Mouse (Mus musculus) lung, embryonic 14.5 days (tissue): ENCODE results near the gene Crk. TPM values are rescaled to one million over a fixed set of nuclear protein-coding genes. Genes with fewer than 3 reads are reported as not detected.
A peak's percentile ranks its signal among the peaks of the same experiment; 100 is the strongest.

Experiments
- ATAC-seq: fragments of 200-750 bp; cut with Nextera tagmentation; 2 replicates; pipeline ENCODE4 v1.8.0; 2017; ENCODE audit warnings: mild to moderate bottlenecking, moderate TSS enrichment, moderate library complexity; ENCODE audit not compliant: insufficient read depth
- DNase-seq: peaks from one replicate; pipeline ENCODE4 v3.0.0-alpha.2; 2015
- H3K27ac ChIP-seq: fragments of 300-500 bp; sonication (generic); 2 replicates; pipeline ENCODE4 v1.5.1; 2014; ENCODE audit warnings: low read depth, mild to moderate bottlenecking, moderate library complexity
- H3K27me3 ChIP-seq: fragments of 300-500 bp; sonication (generic); 2 replicates; pipeline ENCODE4 v1.6.1; 2014; ENCODE audit warnings: low read length, control low read depth; ENCODE audit not compliant: insufficient read depth
- H3K36me3 ChIP-seq: fragments of 300-500 bp; sonication (generic); 2 replicates; pipeline ENCODE4 v1.6.1; 2014; ENCODE audit warnings: control low read depth; ENCODE audit not compliant: insufficient read depth
- H3K4me1 ChIP-seq: fragments of 300-500 bp; sonication (generic); 2 replicates; pipeline ENCODE4 v1.6.1; 2014; ENCODE audit warnings: antibody characterized with exemption, control low read depth; ENCODE audit not compliant: insufficient read depth
- H3K4me2 ChIP-seq: fragments of 300-500 bp; sonication (generic); 2 replicates; pipeline ENCODE4 v1.6.1; 2014; ENCODE audit warnings: mild to moderate bottlenecking
- H3K4me3 ChIP-seq: fragments of 300-500 bp; sonication (generic); 2 replicates; pipeline ENCODE4 v1.5.1; 2014; ENCODE audit warnings: low read depth, low read length
- H3K9ac ChIP-seq: fragments of 300-500 bp; sonication (generic); 2 replicates; pipeline ENCODE4 v1.6.1; 2014
- H3K9me3 ChIP-seq: fragments of 300-500 bp; sonication (generic); 2 replicates; pipeline ENCODE4 v1.6.1; 2016; ENCODE audit warnings: low read depth, low read length, control low read depth
- CTCF ChIP-seq: IDR thresholded peaks from 2 replicates; pipeline ENCODE4 v1.5.1; 2016; ENCODE audit warnings: antibody characterized with exemption, low read depth
- WGBS: fragments of 180-500 bp; shearing (Covaris S2); extraction: QIAGEN DNeasy Blood & Tissue Kit; methylation state at CpG from one replicate; pipeline ENCODE4 v1.1.7; 2014; 5-methylcytosine and 5-hydroxymethylcytosine counted together
- polyA plus RNA-seq: library from polyadenylated mRNA; unstranded; fragments of >200 nt; fragmentation: Nextera tagmentation; extraction: Ambion mirVana; gene quantifications from 2 replicates; pipeline ENCODE4 v1.2.1, GENCODE M21; 2014

Crk gene
- polyA plus RNA-seq, 1 experiment from 2014 or later: 116 TPM

DNA sequence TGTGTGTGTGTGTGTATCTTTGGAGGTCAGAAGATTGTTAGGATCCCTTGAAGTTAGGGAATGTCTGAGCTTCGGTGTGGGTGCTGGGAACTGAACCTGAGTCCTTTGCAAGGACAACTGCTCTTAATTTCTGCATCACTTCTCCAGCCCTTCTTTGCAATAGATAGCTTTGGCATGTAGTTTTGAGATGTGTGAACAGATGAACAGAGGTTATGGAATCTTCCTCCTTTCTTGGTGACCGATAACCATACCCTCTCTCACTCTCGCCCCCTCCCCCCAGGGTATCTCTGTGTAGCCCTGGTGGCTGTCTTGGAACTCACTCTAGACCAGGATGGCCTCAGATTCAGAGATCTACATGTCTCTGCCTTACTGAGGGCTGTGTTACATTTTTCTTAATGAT lies 65.7 kb downstream of the Crk start:
- Histone ChIP-seq H3K36me3 (peaks cover 41% of the 10 kb centered on the region), H3K27me3 (no peaks in the 10 kb centered on the region), H3K4me3 (no peak overlapping the region), H3K9ac (no peak overlapping the region), H3K4me1 (0 out of 2 replicates have a peak, but pooled peaks cover 3% of the 10 kb centered on the region), H3K4me2 (no peak overlapping the region), H3K9me3 (no peaks in the 10 kb centered on the region), H3K27ac (no peak overlapping the region)
- no peak for TF ChIP-seq CTCF
- 80% methylated on average over 3 of the region's 3 CpGs for WGBS
- no peak for ATAC-seq
- DNase-seq: no peak

DNA sequence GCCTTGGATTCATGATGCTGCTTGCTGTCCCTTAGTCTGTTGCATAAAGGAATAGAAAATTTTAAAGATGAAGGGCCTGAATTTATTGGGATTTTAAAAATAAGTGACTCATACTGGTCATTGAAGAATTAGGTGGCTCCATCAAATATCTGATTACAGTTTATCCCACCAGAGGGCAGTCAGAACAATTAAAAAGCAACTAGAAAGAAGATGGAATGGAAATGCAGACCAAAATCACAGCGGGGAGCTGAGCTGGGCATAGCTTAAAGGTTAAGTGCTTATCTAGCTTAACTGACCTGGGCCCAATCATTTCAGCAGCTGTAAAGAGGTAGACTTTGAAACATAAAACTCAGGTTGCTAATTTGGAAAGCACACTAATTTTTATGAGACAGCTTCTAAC lies 71.5 kb downstream of the Crk start:
- Histone ChIP-seq H3K4me1 (0 out of 2 replicates have a peak, but pooled peaks cover 3% of the 10 kb centered on the region), H3K9ac (no peak overlapping the region), H3K4me2 (no peak overlapping the region), H3K27me3 (no peaks in the 10 kb centered on the region), H3K4me3 (no peak overlapping the region), H3K36me3 (peaks cover 45% of the 10 kb centered on the region), H3K27ac (no peak overlapping the region), H3K9me3 (no peaks in the 10 kb centered on the region)
- TF ChIP-seq CTCF: no peak
- no peak for ATAC-seq
- WGBS: 67% methylated on average over 1 of the region's 1 CpGs
- DNase-seq: no peak

DNA sequence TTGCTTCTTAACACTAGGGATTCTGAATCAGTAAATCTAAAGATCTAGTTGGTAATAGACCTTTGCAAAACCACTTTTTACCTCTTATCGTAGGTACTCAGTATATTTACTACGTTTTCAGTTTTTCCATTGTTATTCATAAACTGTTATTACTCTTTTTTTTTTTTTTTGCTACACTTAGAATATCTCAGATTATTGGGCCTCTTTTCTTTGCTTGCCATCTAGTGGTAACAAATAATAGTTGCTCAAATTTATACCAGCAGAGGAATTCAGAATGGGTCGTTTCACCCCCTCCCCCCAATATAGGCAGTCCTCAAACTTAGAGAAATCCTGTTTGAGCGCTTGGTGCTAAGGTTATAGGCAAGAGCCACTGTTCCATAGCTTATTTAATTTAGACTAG lies 72.0 kb downstream of the Crk start:
- DNase-seq (no peak), ATAC-seq (no peak)
- H3K9me3 ChIP-seq: no peaks in the 10 kb centered on the region
- H3K4me3 ChIP-seq: no peak overlapping the region
- H3K4me2 ChIP-seq: no peak overlapping the region
- 71% methylated on average over 4 of the region's 4 CpGs for WGBS
- H3K9ac ChIP-seq: no peak overlapping the region
- peak; percentile 34; the same call in 1 of the 2 replicates for TF ChIP-seq CTCF
- peaks cover 50% of the 10 kb centered on the region for H3K36me3 ChIP-seq
- no peak overlapping the region for H3K27ac ChIP-seq
- 0 out of 2 replicates have a peak, but pooled peaks cover 1% of the 10 kb centered on the region for H3K4me1 ChIP-seq
- no peaks in the 10 kb centered on the region for H3K27me3 ChIP-seq

Other genes with a start within 250 kb of the Crk start
- 0.24 TPM in 1 of 2 replicates, not detected in the other for gene Serpinf2, start 239.7 kb upstream of the Crk start, polyA plus RNA-seq
- gene Wdr81, start 224.5 kb upstream of the Crk start, polyA plus RNA-seq: 4.1 and 4.6 TPM in 2 replicates
- 18.0 and 24.2 TPM in 2 replicates for gene Tlcd2, start 217.5 kb upstream of the Crk start, polyA plus RNA-seq
- gene Prpf8, start 192.4 kb upstream of the Crk start, polyA plus RNA-seq: 96.9 and 104 TPM in 2 replicates
- gene Rilp, start 169.2 kb upstream of the Crk start, polyA plus RNA-seq: 0.43 and 0.58 TPM in 2 replicates
- 11.6 and 15.2 TPM in 2 replicates for gene Scarf1, start 165.7 kb upstream of the Crk start, polyA plus RNA-seq
- gene Slc43a2, start 147.6 kb upstream of the Crk start, polyA plus RNA-seq: 4.0 and 6.4 TPM in 2 replicates
- 84.7 and 89.6 TPM in 2 replicates for gene Pitpna, start 91.2 kb upstream of the Crk start, polyA plus RNA-seq
- 23.1 and 24.9 TPM in 2 replicates for gene Inpp5k, start 48.3 kb upstream of the Crk start, polyA plus RNA-seq
- gene Myo1c, start 28.8 kb upstream of the Crk start, polyA plus RNA-seq: 52.3 and 56.5 TPM in 2 replicates
- 1,066 and 1,071 TPM in 2 replicates for gene Ywhae, start 53.6 kb downstream of the Crk start, polyA plus RNA-seq
- 1.1 TPM in 2 replicates for gene Doc2b, start 116.8 kb downstream of the Crk start, polyA plus RNA-seq